Mouse (Mus musculus) CH12.LX (cell line): Measurements from ENCODE around the gene Fggy. TPM values are rescaled to one million over a fixed set of nuclear protein-coding genes. Genes with fewer than 3 reads are reported as not detected.

ENCODE experiments used
- DNase-seq: peaks from one replicate; pipeline ENCODE4 v3.0.0-alpha.2; 2013; ENCODE audit errors: extremely low read depth
- H3K27ac ChIP-seq: 2 replicates; pipeline ENCODE4 v1.5.1; 2012; ENCODE audit warnings: low read depth, mild to moderate bottlenecking, control low read depth, moderate library complexity; ENCODE audit not compliant: insufficient read depth
- H3K27me3 ChIP-seq: replicated peaks from 2 replicates; pipeline ENCODE3; 2012; ENCODE audit warnings: inconsistent platforms
- H3K36me3 ChIP-seq, 2 experiments: replicated peaks in 1 of 2; 2 replicates each; pipeline versions ENCODE3 to v1.6.1; 2012; ENCODE audit warnings: inconsistent platforms in 1 of 2, low read length in 1 of 2, mild to moderate bottlenecking in 1 of 2, mixed read lengths in 1 of 2, moderate library complexity in 1 of 2; ENCODE audit not compliant: control insufficient read depth in 1 of 2, insufficient read depth in 1 of 2
- H3K4me1 ChIP-seq, 2 experiments: 2 replicates each; pipeline ENCODE4 v1.6.1; 2012; ENCODE audit warnings: inconsistent platforms in 1 of 2, moderate library complexity in 1 of 2; ENCODE audit not compliant: insufficient read depth in 2 of 2, control insufficient read depth in 1 of 2
- H3K4me2 ChIP-seq: 2 replicates; pipeline ENCODE4 v1.6.1; 2012; ENCODE audit warnings: low read depth, mild to moderate bottlenecking, control low read depth; ENCODE audit not compliant: poor library complexity, insufficient read depth, severe bottlenecking
- H3K4me3 ChIP-seq, 3 experiments: fragments of 150-350 bp in 1 of 3; sonication (generic) in 1 of 3; replicated peaks in 1 of 3; 2 replicates each; pipeline versions ENCODE3 to v1.5.1; 2011 to 2012; ENCODE audit warnings: low read depth in 2 of 3, low read length in 2 of 3, mild to moderate bottlenecking in 2 of 3, moderate library complexity in 2 of 3, control low read depth in 1 of 3, improper control_type of control experiment in 1 of 3, inconsistent platforms in 1 of 3, mixed read lengths in 1 of 3; ENCODE audit not compliant: poor library complexity in 1 of 3
- H3K79me2 ChIP-seq: replicated peaks from 2 replicates; pipeline ENCODE4 v1.6.1; 2012; ENCODE audit warnings: mild to moderate bottlenecking, moderate library complexity; ENCODE audit not compliant: control insufficient read depth, poor library complexity, insufficient read depth, severe bottlenecking; ENCODE audit errors: extremely low read depth
- H3K9ac ChIP-seq: 2 replicates; pipeline ENCODE4 v1.6.1; 2012; ENCODE audit warnings: low read depth, mild to moderate bottlenecking, control low read depth, moderate library complexity; ENCODE audit not compliant: insufficient read depth
- H3K9me3 ChIP-seq: replicated peaks from 2 replicates; pipeline ENCODE3; 2012; ENCODE audit warnings: low read length, inconsistent platforms, mixed read lengths
- BHLHE40 ChIP-seq: IDR thresholded peaks from 2 replicates; pipeline ENCODE4 v1.6.1; 2011; ENCODE audit warnings: mild to moderate bottlenecking, low read depth, low read length, improper control_type of control experiment
- CTCF ChIP-seq, 2 experiments: IDR thresholded peaks in 1 of 2; conservative IDR thresholded peaks in 1 of 2; 2 replicates each; pipeline ENCODE4 v1.5.1; 2011 to 2012; ENCODE audit warnings: low read depth in 2 of 2, low read length in 2 of 2, improper control_type of control experiment in 1 of 2, inconsistent platforms in 1 of 2, mild to moderate bottlenecking in 1 of 2, moderate library complexity in 1 of 2
- EP300 ChIP-seq: IDR thresholded peaks from 2 replicates; pipeline ENCODE4 v1.6.1; 2011; ENCODE audit warnings: low read length, improper control_type of control experiment
- ETS1 ChIP-seq: conservative IDR thresholded peaks from 2 replicates; pipeline ENCODE4 v1.6.1; 2012; ENCODE audit warnings: low read depth, mild to moderate bottlenecking, inconsistent platforms, low read length, improper control_type of control experiment, moderate library complexity
- GABPA ChIP-seq: IDR thresholded peaks from 2 replicates; pipeline ENCODE4 v1.6.1; 2012; ENCODE audit warnings: low read depth, low read length, improper control_type of control experiment, inconsistent platforms; ENCODE audit not compliant: insufficient replicate concordance
- HCFC1 ChIP-seq: IDR thresholded peaks from 2 replicates; pipeline ENCODE4 v1.6.1; 2012; ENCODE audit warnings: low read depth, mild to moderate bottlenecking, inconsistent platforms, low read length, improper control_type of control experiment
- IRF4 ChIP-seq: IDR thresholded peaks from 2 replicates; pipeline ENCODE4 v1.6.1; 2014; ENCODE audit warnings: low read depth, mild to moderate bottlenecking, inconsistent platforms, low read length, improper control_type of control experiment
- JUN ChIP-seq: IDR thresholded peaks from 2 replicates; pipeline ENCODE4 v1.6.1; 2011; ENCODE audit warnings: low read depth, mild to moderate bottlenecking, low read length, improper control_type of control experiment, moderate library complexity; ENCODE audit not compliant: insufficient read depth
- JUND ChIP-seq: conservative IDR thresholded peaks from 2 replicates; pipeline ENCODE4 v1.6.1; 2011; ENCODE audit warnings: low read depth, low read length, improper control_type of control experiment
- MAFK ChIP-seq: IDR thresholded peaks from 2 replicates; pipeline ENCODE4 v1.6.1; 2011; ENCODE audit warnings: low read length, improper control_type of control experiment; ENCODE audit not compliant: insufficient replicate concordance
- MAX ChIP-seq: IDR thresholded peaks from 2 replicates; pipeline ENCODE4 v1.6.1; 2011; ENCODE audit warnings: low read length, improper control_type of control experiment
- MEF2A ChIP-seq: IDR thresholded peaks from 2 replicates; pipeline ENCODE4 v1.6.1; 2014; ENCODE audit warnings: low read depth, mild to moderate bottlenecking, inconsistent platforms, low read length, improper control_type of control experiment, borderline replicate concordance
- MYC ChIP-seq: IDR thresholded peaks from 2 replicates; pipeline ENCODE4 v1.6.1; 2011; ENCODE audit warnings: low read depth, mild to moderate bottlenecking, improper control_type of control experiment, low read length
- NELFE ChIP-seq: IDR thresholded peaks from 2 replicates; pipeline ENCODE4 v1.6.1; 2011; ENCODE audit warnings: low read depth, low read length, improper control_type of control experiment
- NRF1 ChIP-seq: IDR thresholded peaks from 2 replicates; pipeline ENCODE4 v1.6.1; 2014; ENCODE audit warnings: low read depth, mild to moderate bottlenecking, inconsistent platforms, low read length, improper control_type of control experiment, moderate library complexity
- PAX5 ChIP-seq: IDR thresholded peaks from 2 replicates; pipeline ENCODE4 v1.6.1; 2012; ENCODE audit warnings: low read length, inconsistent platforms, mixed read lengths
- RCOR1 ChIP-seq: conservative IDR thresholded peaks from 2 replicates; pipeline ENCODE4 v1.6.1; 2012; ENCODE audit warnings: low read depth, mild to moderate bottlenecking, inconsistent platforms, low read length, improper control_type of control experiment
- SMC3 ChIP-seq: IDR thresholded peaks from 2 replicates; pipeline ENCODE4 v1.6.1; 2011; ENCODE audit warnings: low read depth, low read length, improper control_type of control experiment
- USF1 ChIP-seq: IDR thresholded peaks from 2 replicates; pipeline ENCODE4 v1.6.1; 2014; ENCODE audit warnings: low read depth, mild to moderate bottlenecking, inconsistent platforms, low read length, improper control_type of control experiment
- ZC3H11A ChIP-seq: IDR thresholded peaks from 2 replicates; pipeline ENCODE4 v1.6.1; 2012; ENCODE audit warnings: low read depth, mild to moderate bottlenecking, inconsistent platforms, low read length, improper control_type of control experiment
- ZKSCAN1 ChIP-seq: IDR thresholded peaks from 2 replicates; pipeline ENCODE4 v1.6.1; 2012; ENCODE audit warnings: low read depth, inconsistent platforms, low read length, improper control_type of control experiment, borderline replicate concordance
- ZNF384 ChIP-seq: IDR thresholded peaks from 2 replicates; pipeline ENCODE4 v1.6.1; 2012; ENCODE audit warnings: low read depth, low read length, improper control_type of control experiment, inconsistent platforms
- dilution Hi-C: fragments of 300-500 bp; cut with MboI; formaldehyde crosslinking; loops from 2 replicates; pipeline ENCODE4 v1.14.3; 2020; ENCODE audit warnings: low sequenced_read_pairs; ENCODE audit not compliant: extremely low pct_unique_long_range_greater_than_20kb, extremely low pct_ligation_motif_present
- in situ Hi-C: fragments of 300-500 bp; cut with MboI; formaldehyde crosslinking; loops from 3 replicates; pipeline ENCODE4 v1.14.3; 2019; ENCODE audit warnings: low sequenced_read_pairs, low pct_ligation_motif_present, low pct_unique_long_range_greater_than_20kb, mixed read lengths
- polyA plus RNA-seq: library from polyadenylated mRNA; unstranded; fragments of >175 nt; gene quantifications from 2 replicates; pipeline ENCODE4 v1.2.1, GENCODE M21; 2012; ENCODE audit warnings: low read depth; ENCODE audit not compliant: insufficient read length
- total RNA-seq, 2 experiments: library from RNA; depleted of rRNA; stranded (reverse); fragments of 300-350 nt in 1 of 2; fragments of >200 nt in 1 of 2; gene quantifications; 2 replicates each; pipeline ENCODE4 v1.2.3; 2012 to 2014

Gene Fggy
- total and polyA plus RNA-seq, 3 experiments = 6.2 to 7.5 (median 6.9) TPM

- H3K36me3 ChIP-seq = no peaks in the 10 kb centered on the region
- peaks cover 0 to 22% of the 10 kb centered on the region in 2 experiments; a peak in 1 of 4 replicates for H3K4me1 ChIP-seq
- peak overlapping the region; percentile 62 for H3K4me2 ChIP-seq
- no peaks in the 10 kb centered on the region for H3K9me3 ChIP-seq
- H3K79me2 ChIP-seq = no peaks in the 10 kb centered on the region
- TF ChIP-seq ZC3H11A (no peak), IRF4 (no peak), BHLHE40 (no peak), MYC (no peak), SMC3 (no peak), NELFE (no peak), GABPA (no peak), HCFC1 (no peak), PAX5 (no peak), JUN (no peak), ETS1 (no peak), MEF2A (no peak), USF1 (no peak), JUND (no peak), EP300 (no peak), MAX (no peak), RCOR1 (no peak), CTCF (conservative IDR thresholded peaks at IDR 0.05 in 1 of 2, IDR thresholded peaks at IDR 0.05 in 1 of 2; ENCODE audit: low read depth in 2 of 2, low read length in 2 of 2) (no peak), ZNF384 (no peak)
- H3K27ac ChIP-seq = no peak overlapping the region
- dilution Hi-C loops = no loop called here
- no peak for DNase-seq
- H3K4me3 ChIP-seq = peak overlapping the region in 2 of 3 experiments; percentile 66 to 80
- peak overlapping the region; percentile 79; the same call in 1 of the 2 replicates for H3K9ac ChIP-seq
- H3K27me3 ChIP-seq = no peaks in the 10 kb centered on the region
- in situ Hi-C loops = loop anchor here (25.0 kb wide), 3 partner anchors 304 to 496 kb away; partner anchors contain the start of gene Jun
These were observed 1.1 kb downstream of the Fggy start for GRCm38 (mm10) chr4:95558271-95558888.

- in situ Hi-C loops = loop anchor here (25.0 kb wide), 3 partner anchors 291 to 509 kb away; partner anchors contain the start of gene Jun
- dilution Hi-C loops = no loop called here
- no peak for TF ChIP-seq SMC3
- TF ChIP-seq BHLHE40 = no peak
- no peak for TF ChIP-seq PAX5
- no peak for TF ChIP-seq MAFK
- no peak for TF ChIP-seq NRF1
- TF ChIP-seq ZKSCAN1 = no peak
- no peak for TF ChIP-seq HCFC1
- TF ChIP-seq ZC3H11A = no peak
These were observed 14.3 kb downstream of the Fggy start for GRCm38 (mm10) chr4:95571621-95572020.

More at GRCm38 (mm10) chr4:95571621-95572020, 14.3 kb downstream of the Fggy start:
- Histone ChIP-seq H3K27ac (no peak overlapping the region), H3K4me3 (no peak overlapping the region), H3K27me3 (no peaks in the 10 kb centered on the region), H3K4me1 (no peaks in the 10 kb centered on the region), H3K9ac (no peak overlapping the region), H3K4me2 (no peak overlapping the region), H3K79me2 (no peaks in the 10 kb centered on the region), H3K9me3 (no peaks in the 10 kb centered on the region), H3K36me3 (peaks cover 0 to 3% of the 10 kb centered on the region in 2 experiments)
- DNase-seq = no peak
